ENCODE assay signal across 17 mouse cellular contexts in the genomic region with DNA sequence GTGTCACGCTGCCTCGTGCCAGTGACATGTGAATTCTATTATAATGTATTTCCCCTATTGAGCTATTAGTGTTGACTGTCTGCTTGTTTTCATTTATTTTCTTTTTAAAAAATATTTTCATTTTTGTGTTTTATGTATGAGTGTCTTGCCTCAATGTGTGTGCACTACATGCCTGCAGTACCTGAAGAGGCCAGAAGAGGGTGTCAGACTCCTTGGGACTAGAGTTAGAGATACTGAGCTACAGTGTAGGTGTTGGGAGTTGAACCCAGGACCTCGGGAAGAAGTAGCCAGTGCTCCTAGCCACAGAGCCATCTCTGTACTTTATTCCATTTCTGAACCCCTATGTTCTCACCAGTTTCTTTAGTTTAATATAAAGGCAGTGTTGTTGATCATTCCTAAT.
DNase-seq lines count a peak whose midpoint lies in the region; ATAC-seq and TF ChIP-seq lines count a peak whose summit lies in the region.
"Had no signal": no experiment of that assay in that cellular context is flagged by ENCODE, and none has a peak within 500 bp of the region (broad histone marks: within the 10 kb centered on the region; RNA-seq: fewer than 3 reads in every experiment).

No protein-coding gene starts in this region.

- peak; percentile 43 for TF ChIP-seq CTCF in liver, embryonic 14.5 days (IDR thresholded peaks at IDR 0.05; ENCODE audit: low read depth)
- TF ChIP-seq CTCF in CH12.LX (conservative IDR thresholded peaks at IDR 0.05 in 1 of 2, IDR thresholded peaks at IDR 0.05 in 1 of 2; ENCODE audit: low read depth in 2 of 2, low read length in 2 of 2) = peak; percentile 7 to 30; a peak in 2 of 4 replicates
- TF ChIP-seq CTCF in brain, embryonic 14.5 days (IDR thresholded peaks at IDR 0.05; ENCODE audit: borderline replicate concordance, extremely low read depth, insufficient read depth, insufficient read length) = peak; percentile 17; the same call in 1 of the 2 replicates

- H3K27me3 ChIP-seq in liver, embryonic 14.5 days (ENCODE audit: control insufficient read depth, insufficient read depth, low read length) = no peaks in the 10 kb centered on the region
- H3K27me3 ChIP-seq in liver, embryonic 11.5 days (replicated peaks; ENCODE audit: control insufficient read depth, insufficient read depth, low read length) = no peaks in the 10 kb centered on the region
- H3K27me3 ChIP-seq in CH12.LX (replicated peaks) = no peaks in the 10 kb centered on the region
- H3K27me3 ChIP-seq: heart, embryonic 15.5 days; limb, embryonic 12.5 days; neural tube, embryonic 13.5 days; stomach, embryonic 15.5 days had no signal

- no peak overlapping the region for H3K27ac ChIP-seq in liver, embryonic 14.5 days
- no peak overlapping the region for H3K27ac ChIP-seq in liver, embryonic 11.5 days (ENCODE audit: low read depth, low read length)
- no peak overlapping the region for H3K27ac ChIP-seq in CH12.LX (ENCODE audit: insufficient read depth, low read depth)
- H3K27ac ChIP-seq: forebrain, embryonic 10.5 days; heart, embryonic 15.5 days; limb, embryonic 12.5 days; neural tube, embryonic 13.5 days; stomach, embryonic 15.5 days had no signal

- in situ Hi-C loops in CH12.LX (cut with MboI; ENCODE audit: low pct_ligation_motif_present, low pct_unique_long_range_greater_than_20kb, low sequenced_read_pairs) = no loop called here

- no peak for TF ChIP-seq POLR2A in CH12.LX (IDR thresholded peaks at IDR 0.05; ENCODE audit: low read depth, low read length)
- TF ChIP-seq POLR2A in brain, embryonic 14.5 days (IDR thresholded peaks at IDR 0.05; ENCODE audit: borderline replicate concordance, extremely low read depth, insufficient read depth, insufficient read length, poor library complexity, severe bottlenecking) = no peak

- no peak overlapping the region for H3K9ac ChIP-seq in liver, embryonic 14.5 days (replicated peaks)
- no peak overlapping the region for H3K9ac ChIP-seq in liver, embryonic 11.5 days (ENCODE audit: low read depth, low read length)
- H3K9ac ChIP-seq in CH12.LX (ENCODE audit: insufficient read depth, low read depth) = no peak overlapping the region
- H3K9ac ChIP-seq: heart, embryonic 15.5 days; limb, embryonic 12.5 days; neural tube, embryonic 13.5 days; stomach, embryonic 15.5 days had no signal

- H3K9me3 ChIP-seq in liver, embryonic 14.5 days (ENCODE audit: control insufficient read depth, low read length) = no peaks in the 10 kb centered on the region
- no peaks in the 10 kb centered on the region for H3K9me3 ChIP-seq in liver, embryonic 11.5 days (ENCODE audit: control insufficient read depth, low read length)
- H3K9me3 ChIP-seq in CH12.LX (replicated peaks; ENCODE audit: low read length) = peaks cover 4% of the 10 kb centered on the region
- H3K9me3 ChIP-seq: forebrain, embryonic 10.5 days; heart, embryonic 15.5 days; neural tube, embryonic 13.5 days; stomach, embryonic 15.5 days had no signal

- H3K4me2 ChIP-seq in liver, embryonic 14.5 days (ENCODE audit: low read depth) = no peak overlapping the region
- no peak overlapping the region for H3K4me2 ChIP-seq in liver, embryonic 11.5 days
- H3K4me2 ChIP-seq in CH12.LX (ENCODE audit: insufficient read depth, low read depth, poor library complexity, severe bottlenecking) = no peak overlapping the region
- H3K4me2 ChIP-seq: heart, embryonic 15.5 days; limb, embryonic 12.5 days; neural tube, embryonic 13.5 days; stomach, embryonic 15.5 days had no signal

- DNase-seq in cerebellum, postnatal 10 days = peak; percentile 3 to 17
- DNase-seq in cerebellum, adult 11-12 months = no peak
- DNase-seq in liver, embryonic 14.5 days (ENCODE audit: low read depth in 3 of 3, low spot score in 3 of 3) = no peak
- DNase-seq in liver, embryonic 11.5 days (ENCODE audit: low spot score) = no peak
- DNase-seq in CH12.LX (ENCODE audit: extremely low read depth) = no peak
- DNase-seq in brain, embryonic 14.5 days (ENCODE audit: low read depth) = no peak
- DNase-seq in ovary, postnatal 36 days (ENCODE audit: low spot score) = no peak
- no peak for DNase-seq in adrenal gland, adult 18-20 months (ENCODE audit: low spot score in 2 of 2)
- DNase-seq: cerebellum, adult 18-20 months; kidney, adult 11 months; layer of hippocampus, postnatal 36 days; lung, adult 18-20 months had no signal

- dilution Hi-C loops in CH12.LX (cut with MboI; ENCODE audit: extremely low pct_ligation_motif_present, extremely low pct_unique_long_range_greater_than_20kb, low sequenced_read_pairs) = no loop called here

- H3K36me3 ChIP-seq in liver, embryonic 14.5 days (replicated peaks; ENCODE audit: control insufficient read depth, insufficient read depth, low read depth) = no peaks in the 10 kb centered on the region
- H3K36me3 ChIP-seq in liver, embryonic 11.5 days (ENCODE audit: control insufficient read depth, insufficient read depth, low read length) = no peaks in the 10 kb centered on the region
- no peaks in the 10 kb centered on the region for H3K36me3 ChIP-seq in CH12.LX (replicated peaks in 1 of 2; ENCODE audit: control insufficient read depth in 1 of 2, insufficient read depth in 1 of 2, low read length in 1 of 2)
- H3K36me3 ChIP-seq: forebrain, embryonic 10.5 days; heart, embryonic 15.5 days; limb, embryonic 12.5 days; neural tube, embryonic 13.5 days; stomach, embryonic 15.5 days had no signal

- TF ChIP-seq EP300 in liver, embryonic 14.5 days (IDR thresholded peaks at IDR 0.05; ENCODE audit: low read depth) = no peak
- TF ChIP-seq EP300 in CH12.LX (IDR thresholded peaks at IDR 0.05; ENCODE audit: low read length) = no peak

- no peak overlapping the region for H3K4me3 ChIP-seq in liver, embryonic 14.5 days (ENCODE audit: insufficient read depth in 1 of 2, low read depth in 2 of 2, low read length in 2 of 2)
- H3K4me3 ChIP-seq in liver, embryonic 11.5 days (ENCODE audit: low read depth, low read length) = no peak overlapping the region
- no peak overlapping the region for H3K4me3 ChIP-seq in CH12.LX (replicated peaks in 1 of 3; ENCODE audit: low read depth in 2 of 3, low read length in 2 of 3, poor library complexity in 1 of 3)
- H3K4me3 ChIP-seq: forebrain, embryonic 10.5 days; heart, embryonic 15.5 days; limb, embryonic 12.5 days; neural tube, embryonic 13.5 days; stomach, embryonic 15.5 days had no signal

- H3K79me2 ChIP-seq in CH12.LX (replicated peaks; ENCODE audit: control insufficient read depth, extremely low read depth, insufficient read depth, poor library complexity, severe bottlenecking) = no peaks in the 10 kb centered on the region

- no peaks in the 10 kb centered on the region for H3K4me1 ChIP-seq in liver, embryonic 14.5 days (replicated peaks; ENCODE audit: control insufficient read depth in 2 of 2, insufficient read depth in 2 of 2, low read length in 1 of 2)
- H3K4me1 ChIP-seq in liver, embryonic 11.5 days (replicated peaks; ENCODE audit: control insufficient read depth, insufficient read depth, low read length) = no peaks in the 10 kb centered on the region
- peaks cover 11 to 41% of the 10 kb centered on the region in 2 experiments for H3K4me1 ChIP-seq in CH12.LX (ENCODE audit: control insufficient read depth in 1 of 2, insufficient read depth in 2 of 2)
- H3K4me1 ChIP-seq: heart, embryonic 15.5 days; limb, embryonic 12.5 days; neural tube, embryonic 13.5 days; stomach, embryonic 15.5 days had no signal

- WGBS in liver, embryonic 14.5 days (ENCODE audit: insufficient replicate concordance) = 77% methylated on average over 3 of the region's 3 CpGs
- 95% methylated on average over 3 of the region's 3 CpGs for WGBS in liver, embryonic 11.5 days

- ATAC-seq in liver, embryonic 14.5 days (ENCODE audit: insufficient read depth) = no peak
- no peak for ATAC-seq in liver, embryonic 11.5 days (replicated peaks; ENCODE audit: low FRiP score)

- no peak for TF ChIP-seq RAD21 in CH12.LX (IDR thresholded peaks at IDR 0.05; ENCODE audit: low read depth, low read length)

TF ChIP-seq in CH12.LX, 34 proteins besides CTCF, POLR2A, EP300 and RAD21:
- TF ChIP-seq SIN3A (IDR thresholded peaks at IDR 0.05; ENCODE audit: low read length) (no peak), MAZ (IDR thresholded peaks at IDR 0.05; ENCODE audit: low read depth, low read length) (no peak), ETS1 (conservative IDR thresholded peaks at IDR 0.05; ENCODE audit: low read depth, low read length) (no peak), PAX5 (IDR thresholded peaks at IDR 0.05; ENCODE audit: low read length) (no peak), JUN (IDR thresholded peaks at IDR 0.05; ENCODE audit: insufficient read depth, low read depth, low read length) (no peak), ZNF384 (IDR thresholded peaks at IDR 0.05; ENCODE audit: low read depth, low read length) (no peak), IRF4 (IDR thresholded peaks at IDR 0.05; ENCODE audit: low read depth, low read length) (no peak), POLR2AphosphoS2 (IDR thresholded peaks at IDR 0.05; ENCODE audit: low read depth, low read length) (no peak), TCF12 (IDR thresholded peaks at IDR 0.05; ENCODE audit: low read depth, low read length) (no peak)

Comparison
In these comparisons a context has a peak if more than half of its experiments do, and no peak if none do; other contexts are left out.
1. DNase-seq: peak in cerebellum, postnatal 10 days (2 of 2); none in cerebellum, adult 11-12 months (single experiment), liver, embryonic 14.5 days (0 of 3), liver, embryonic 11.5 days (single experiment), CH12.LX (single experiment), brain, embryonic 14.5 days (single experiment), ovary, postnatal 36 days (single experiment) and adrenal gland, adult 18-20 months (0 of 2).
2. Peak in every context shown above with its lines, with median percentiles within 50 percentile points of each other: CTCF ChIP-seq.